Mouse (Mus musculus): ENCODE data around the gene Map4k3. TPM values are rescaled to one million over a fixed set of nuclear protein-coding genes. Genes with fewer than 3 reads are reported as not detected.
"Not testable (repeated sequence)": the region's sequence is repeated elsewhere in the genome, so short reads cannot be mapped to it uniquely, and the experiment has no call there.

The Map4k3 gene
- polyA plus RNA-seq, 1 experiment: 14.4 TPM

DNA sequence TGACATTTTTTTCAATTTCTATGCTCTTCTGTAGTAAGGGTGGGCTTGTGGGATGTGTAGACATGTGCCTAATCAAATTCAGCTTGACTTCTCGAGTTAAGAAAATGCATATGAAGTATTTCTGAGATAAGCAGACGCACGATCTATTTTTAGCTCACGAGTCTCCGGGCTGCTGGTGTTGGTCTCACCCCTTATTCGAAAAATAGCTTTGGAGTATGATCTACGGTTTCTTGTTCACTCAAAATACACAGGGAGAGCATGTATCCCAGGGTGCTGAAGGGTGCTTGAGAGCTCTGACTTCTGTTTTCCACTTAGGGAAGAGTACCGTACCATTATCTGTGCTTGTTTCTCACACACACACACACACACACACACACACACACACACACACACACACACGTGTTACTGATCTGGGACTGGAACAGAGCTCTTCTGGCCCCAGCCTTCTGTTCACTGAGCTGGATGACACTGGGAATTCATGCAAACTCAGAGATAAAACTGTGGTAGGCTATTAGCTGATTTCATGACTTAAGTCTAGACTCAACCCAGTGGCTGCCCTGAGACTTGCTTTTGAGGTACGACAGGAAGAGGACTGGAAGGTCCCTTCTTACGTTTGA is 34.9 kb upstream of the Map4k3 start:
- no peaks in the 10 kb centered on the region for H3K36me3 ChIP-seq (ENCODE audit: control insufficient read depth, insufficient read depth, low read length)
- peaks cover 2% of the 10 kb centered on the region; the same call in 1 of the 2 replicates for H3K4me1 ChIP-seq (ENCODE audit: control insufficient read depth, insufficient read depth, low read length)
- H3K27ac ChIP-seq (ENCODE audit: control insufficient read depth, insufficient read depth, low read depth, low read length): no peak overlapping the region
- no peaks in the 10 kb centered on the region for H3K27me3 ChIP-seq (ENCODE audit: control insufficient read depth, insufficient read depth, low read length)
- no peak overlapping the region for H3K4me3 ChIP-seq (ENCODE audit: control insufficient read depth, low read depth, low read length)
- TF ChIP-seq POLR2A (IDR thresholded peaks at IDR 0.05; ENCODE audit: control insufficient read depth, low read depth, low read length): no peak
- no peak for TF ChIP-seq CTCF (IDR thresholded peaks at IDR 0.05; ENCODE audit: control insufficient read depth, insufficient read depth, insufficient replicate concordance, low read depth, low read length)

DNA sequence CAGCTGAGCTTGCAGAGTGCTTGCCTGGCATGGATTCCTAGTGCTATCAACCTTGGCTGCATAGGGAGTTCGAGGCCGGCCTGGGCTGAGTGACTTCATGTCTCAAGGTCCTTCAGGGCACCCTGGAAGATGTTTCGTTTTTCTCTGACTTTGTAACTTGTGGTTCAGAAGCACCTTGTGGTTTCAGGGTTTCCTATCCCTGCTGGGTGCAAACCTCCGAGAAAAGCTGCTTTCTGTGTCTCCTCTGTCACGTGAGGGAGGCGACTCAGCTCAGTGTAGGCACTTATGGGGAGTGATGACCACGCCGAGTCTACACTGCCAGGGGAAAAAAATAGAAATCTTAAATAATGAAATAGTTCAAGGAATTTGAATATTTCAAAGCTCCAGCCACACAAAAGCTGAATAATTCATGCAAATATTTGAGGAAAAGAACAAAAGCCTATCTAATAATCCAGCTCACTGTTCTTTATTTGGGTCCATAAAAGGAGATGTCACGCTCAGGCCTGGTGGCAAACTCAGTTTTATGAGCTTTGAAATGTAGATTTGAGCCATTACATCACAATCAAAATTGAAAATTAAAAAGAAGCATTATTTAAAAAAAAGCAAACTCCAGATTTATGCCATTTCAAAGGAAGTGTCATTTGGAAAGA is 34.2 kb upstream of the Map4k3 start:
- TF ChIP-seq CTCF (IDR thresholded peaks at IDR 0.05; ENCODE audit: control insufficient read depth, insufficient read depth, insufficient replicate concordance, low read depth, low read length) (no peak), POLR2A (IDR thresholded peaks at IDR 0.05; ENCODE audit: control insufficient read depth, low read depth, low read length) (no peak)
- Histone ChIP-seq H3K4me1 (ENCODE audit: control insufficient read depth, insufficient read depth, low read length) (peaks cover 2% of the 10 kb centered on the region; the same call in 1 of the 2 replicates), H3K4me3 (ENCODE audit: control insufficient read depth, low read depth, low read length) (no peak overlapping the region), H3K36me3 (ENCODE audit: control insufficient read depth, insufficient read depth, low read length) (no peaks in the 10 kb centered on the region), H3K27me3 (ENCODE audit: control insufficient read depth, insufficient read depth, low read length) (no peaks in the 10 kb centered on the region), H3K27ac (ENCODE audit: control insufficient read depth, insufficient read depth, low read depth, low read length) (no peak overlapping the region)

DNA sequence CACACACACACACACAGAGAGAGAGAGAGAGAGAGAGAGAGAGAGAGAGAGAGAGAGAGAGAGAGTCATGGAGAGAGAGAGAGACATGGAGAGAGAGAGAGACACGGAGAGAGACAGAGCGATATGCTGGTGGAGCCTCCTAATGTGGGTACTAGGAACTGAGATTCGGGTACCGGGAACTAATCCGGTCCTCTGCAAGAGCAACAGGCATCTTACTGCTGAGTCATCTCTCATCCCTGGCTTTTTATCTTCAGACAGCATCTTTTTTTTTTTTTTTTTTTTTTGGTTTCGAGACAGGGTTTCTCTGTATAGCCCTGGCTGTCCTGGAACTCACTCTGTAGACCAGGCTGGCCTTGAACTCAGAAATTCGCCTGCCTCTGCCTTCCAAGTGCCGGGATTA is 32.9 kb upstream of the Map4k3 start:
- not testable (repeated sequence) for H3K4me1 ChIP-seq (ENCODE audit: control insufficient read depth, insufficient read depth, low read length); H3K36me3 ChIP-seq (ENCODE audit: control insufficient read depth, insufficient read depth, low read length); H3K27ac ChIP-seq (ENCODE audit: control insufficient read depth, insufficient read depth, low read depth, low read length); H3K27me3 ChIP-seq (ENCODE audit: control insufficient read depth, insufficient read depth, low read length)
- H3K4me3 ChIP-seq (ENCODE audit: control insufficient read depth, low read depth, low read length): peak overlapping the region; percentile 6

DNA sequence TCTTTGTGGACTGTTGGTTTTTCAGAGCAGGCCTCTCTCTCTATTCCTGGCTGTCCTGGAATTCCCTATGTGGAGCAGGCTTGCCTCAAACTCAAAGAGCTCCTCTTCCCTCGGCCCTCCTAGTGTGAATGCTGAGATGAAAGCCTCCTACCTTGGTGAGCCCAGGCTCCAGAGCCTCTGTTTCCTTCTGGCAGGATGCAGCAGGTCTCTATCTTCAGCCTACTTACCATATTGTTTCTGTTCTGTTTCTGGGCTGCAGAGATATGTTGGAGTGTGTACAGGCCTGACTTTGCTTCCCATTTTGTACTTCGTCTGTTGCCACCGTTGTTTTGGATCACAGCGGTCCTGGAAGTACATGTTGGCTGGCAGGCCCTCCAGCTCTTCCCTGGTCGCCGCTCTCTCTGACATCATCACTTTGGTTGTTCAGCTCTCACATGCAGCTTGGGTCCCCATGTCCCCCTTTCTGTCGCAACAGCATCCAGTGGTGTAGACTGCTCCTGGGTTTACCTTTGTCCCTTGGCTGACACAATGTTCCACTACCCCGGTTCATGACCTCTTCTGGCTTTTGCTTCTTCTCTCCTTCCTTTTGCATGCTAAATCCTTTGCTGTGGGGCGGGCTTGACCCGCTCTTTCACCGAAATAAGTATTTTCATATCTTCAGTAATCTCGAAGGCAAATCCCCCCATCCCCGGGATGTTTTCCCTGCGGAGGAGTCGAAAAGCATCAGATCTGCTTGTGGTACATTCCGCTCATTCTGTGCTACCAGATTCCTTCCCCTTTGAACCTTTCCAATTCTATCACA is 32.3 kb upstream of the Map4k3 start:
- Histone ChIP-seq H3K4me1 (ENCODE audit: control insufficient read depth, insufficient read depth, low read length) (peaks cover 2% of the 10 kb centered on the region; the same call in 1 of the 2 replicates), H3K27ac (ENCODE audit: control insufficient read depth, insufficient read depth, low read depth, low read length) (no peak overlapping the region), H3K36me3 (ENCODE audit: control insufficient read depth, insufficient read depth, low read length) (no peaks in the 10 kb centered on the region), H3K27me3 (ENCODE audit: control insufficient read depth, insufficient read depth, low read length) (no peaks in the 10 kb centered on the region), H3K4me3 (ENCODE audit: control insufficient read depth, low read depth, low read length) (no peak overlapping the region; the same call in 1 of the 2 replicates)
- no peak for TF ChIP-seq CTCF (IDR thresholded peaks at IDR 0.05; ENCODE audit: control insufficient read depth, insufficient read depth, insufficient replicate concordance, low read depth, low read length)
- TF ChIP-seq POLR2A (IDR thresholded peaks at IDR 0.05; ENCODE audit: control insufficient read depth, low read depth, low read length): no peak

DNA sequence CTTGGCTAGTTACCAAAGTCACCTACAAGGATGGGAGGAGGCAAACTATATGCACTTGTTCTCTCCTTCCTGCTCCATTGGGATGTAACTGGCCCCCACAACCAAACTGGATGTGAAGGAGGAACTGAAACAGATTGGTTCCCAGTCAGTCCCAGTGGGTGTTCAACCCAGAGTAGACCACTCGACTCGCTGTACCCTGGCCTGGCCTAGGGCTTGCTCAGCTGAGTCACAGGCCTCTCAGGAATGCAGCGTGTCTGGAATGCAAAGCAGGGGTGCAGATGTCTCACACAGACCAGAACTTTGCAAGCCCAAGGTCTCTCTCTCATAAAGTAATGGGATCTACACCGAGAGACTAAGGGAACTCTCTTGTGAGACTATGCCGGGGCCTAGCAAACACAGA is 27.8 kb upstream of the Map4k3 start:
- H3K27ac ChIP-seq (ENCODE audit: control insufficient read depth, insufficient read depth, low read depth, low read length): peak overlapping the region; percentile 61; the same call in 1 of the 2 replicates
- H3K4me3 ChIP-seq (ENCODE audit: control insufficient read depth, low read depth, low read length): no peak overlapping the region
- no peaks in the 10 kb centered on the region for H3K36me3 ChIP-seq (ENCODE audit: control insufficient read depth, insufficient read depth, low read length)
- no peaks in the 10 kb centered on the region for H3K27me3 ChIP-seq (ENCODE audit: control insufficient read depth, insufficient read depth, low read length)
- H3K4me1 ChIP-seq (ENCODE audit: control insufficient read depth, insufficient read depth, low read length): no peaks in the 10 kb centered on the region; the same call in 1 of the 2 replicates
- TF ChIP-seq CTCF (IDR thresholded peaks at IDR 0.05; ENCODE audit: control insufficient read depth, insufficient read depth, insufficient replicate concordance, low read depth, low read length): no peak
- no peak for TF ChIP-seq POLR2A (IDR thresholded peaks at IDR 0.05; ENCODE audit: control insufficient read depth, low read depth, low read length)

DNA sequence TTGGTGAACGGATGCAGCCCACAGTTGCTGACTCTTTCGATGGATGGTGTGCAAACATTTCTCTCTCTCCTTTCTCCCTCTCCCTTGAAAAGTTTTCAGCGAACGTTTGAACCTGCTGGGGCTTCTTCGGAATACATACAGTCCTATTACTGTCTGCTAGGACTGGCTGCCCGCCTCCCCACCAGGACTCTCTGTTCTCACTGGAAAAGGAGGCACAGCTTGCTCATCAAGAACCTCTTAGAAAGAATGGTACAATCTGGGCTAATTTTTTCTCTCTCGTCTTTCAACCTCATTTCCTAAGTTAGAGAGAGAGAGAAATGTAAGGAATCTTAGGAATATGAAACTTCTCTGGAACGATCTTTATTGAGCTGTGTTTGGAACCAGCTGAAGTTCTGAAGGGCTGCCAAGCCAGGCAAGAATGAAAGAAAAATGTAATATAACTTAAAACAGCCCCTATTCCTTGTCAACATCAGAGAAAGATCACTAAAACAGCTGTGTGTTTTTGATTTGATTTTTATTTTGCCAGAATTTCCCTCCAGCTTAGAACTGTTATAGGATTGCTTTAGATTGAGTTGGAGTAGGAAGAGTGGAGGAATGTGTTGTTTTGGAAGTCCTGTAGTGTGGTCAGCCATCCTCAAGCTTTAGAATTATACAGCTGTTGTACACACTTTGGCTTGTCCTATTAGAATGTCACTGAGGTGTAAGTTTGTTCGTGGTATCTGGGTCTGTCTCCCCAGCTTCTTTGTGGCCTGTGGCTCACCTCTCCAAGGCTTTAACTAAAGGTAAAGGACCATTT is 27.0 kb upstream of the Map4k3 start:
- no peaks in the 10 kb centered on the region for H3K4me1 ChIP-seq (ENCODE audit: control insufficient read depth, insufficient read depth, low read length)
- H3K4me3 ChIP-seq (ENCODE audit: control insufficient read depth, low read depth, low read length): no peak overlapping the region
- H3K36me3 ChIP-seq (ENCODE audit: control insufficient read depth, insufficient read depth, low read length): no peaks in the 10 kb centered on the region
- H3K27me3 ChIP-seq (ENCODE audit: control insufficient read depth, insufficient read depth, low read length): no peaks in the 10 kb centered on the region
- peak overlapping the region; percentile 58 for H3K27ac ChIP-seq (ENCODE audit: control insufficient read depth, insufficient read depth, low read depth, low read length)
- TF ChIP-seq CTCF (IDR thresholded peaks at IDR 0.05; ENCODE audit: control insufficient read depth, insufficient read depth, insufficient replicate concordance, low read depth, low read length) (no peak), POLR2A (IDR thresholded peaks at IDR 0.05; ENCODE audit: control insufficient read depth, low read depth, low read length) (no peak)

DNA sequence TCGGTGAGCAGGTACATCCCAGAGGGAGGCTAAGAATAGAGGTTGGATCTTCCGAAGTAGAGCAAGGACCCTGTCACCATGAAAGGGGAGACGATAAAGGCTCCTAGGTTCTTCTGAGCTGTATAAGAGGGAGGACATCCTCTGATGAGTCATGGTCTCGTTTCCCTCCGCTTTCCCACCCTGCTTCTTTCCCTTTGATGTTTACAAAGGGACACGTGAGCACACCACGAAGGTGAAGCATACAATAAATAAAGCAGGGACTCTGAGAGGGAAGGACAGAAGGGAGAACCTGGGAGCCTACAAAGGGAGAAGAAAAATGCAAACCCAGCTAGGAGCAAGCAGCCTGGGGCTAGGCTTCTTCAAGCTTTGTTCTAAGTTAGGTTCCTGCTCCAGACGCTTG is 26.3 kb upstream of the Map4k3 start:
- H3K27ac ChIP-seq (ENCODE audit: control insufficient read depth, insufficient read depth, low read depth, low read length): peak overlapping the region; percentile 58; the same call in 1 of the 2 replicates
- H3K36me3 ChIP-seq (ENCODE audit: control insufficient read depth, insufficient read depth, low read length): no peaks in the 10 kb centered on the region
- no peak for TF ChIP-seq CTCF (IDR thresholded peaks at IDR 0.05; ENCODE audit: control insufficient read depth, insufficient read depth, insufficient replicate concordance, low read depth, low read length)
- TF ChIP-seq POLR2A (IDR thresholded peaks at IDR 0.05; ENCODE audit: control insufficient read depth, low read depth, low read length): no peak

More for the DNA sequence above, 26.3 kb upstream of the Map4k3 start:
- no peaks in the 10 kb centered on the region for H3K27me3 ChIP-seq (ENCODE audit: control insufficient read depth, insufficient read depth, low read length)
- no peaks in the 10 kb centered on the region for H3K4me1 ChIP-seq (ENCODE audit: control insufficient read depth, insufficient read depth, low read length)
- no peak overlapping the region for H3K4me3 ChIP-seq (ENCODE audit: control insufficient read depth, low read depth, low read length)
